Mouse (Mus musculus) kidney, postnatal 0 days (tissue): Measurements from ENCODE around the gene Cyb561d1. TPM values are rescaled to one million over a fixed set of nuclear protein-coding genes. Genes with fewer than 3 reads are reported as not detected.

ENCODE experiments used
- ATAC-seq: fragments of 200-750 bp; cut with Nextera tagmentation; replicated peaks from 2 replicates; pipeline ENCODE4 v1.8.0; 2017; ENCODE audit warnings: low read depth, moderate number of reproducible peaks, moderate TSS enrichment, moderate library complexity; ENCODE audit not compliant: low FRiP score
- DNase-seq: peaks from one replicate; pipeline ENCODE4 v3.0.0-alpha.2; 2016; ENCODE audit warnings: low spot score
- H3K27ac ChIP-seq: fragments of 300-500 bp; sonication (generic); 2 replicates; pipeline ENCODE4 v1.5.1; 2014; ENCODE audit warnings: mild to moderate bottlenecking
- H3K27me3 ChIP-seq: fragments of 300-500 bp; sonication (generic); 2 replicates; pipeline ENCODE4 v1.6.1; 2014; ENCODE audit warnings: low read length, mixed read lengths; ENCODE audit not compliant: insufficient read depth
- H3K36me3 ChIP-seq: fragments of 300-500 bp; sonication (generic); 2 replicates; pipeline ENCODE4 v1.6.1; 2014; ENCODE audit warnings: low read length, mixed read lengths; ENCODE audit not compliant: insufficient read depth
- H3K4me1 ChIP-seq: fragments of 300-500 bp; sonication (generic); replicated peaks from 2 replicates; pipeline ENCODE4 v1.6.1; 2014; ENCODE audit warnings: antibody characterized with exemption, low read length, mixed read lengths; ENCODE audit not compliant: insufficient read depth
- H3K4me2 ChIP-seq: fragments of 300-500 bp; sonication (generic); 2 replicates; pipeline ENCODE4 v1.6.1; 2014; ENCODE audit warnings: mild to moderate bottlenecking, low read length, moderate library complexity, mixed read lengths
- H3K4me3 ChIP-seq: fragments of 300-500 bp; sonication (generic); replicated peaks from 2 replicates; pipeline ENCODE4 v1.5.1; 2014; ENCODE audit warnings: low read depth, low read length
- H3K9ac ChIP-seq: fragments of 300-500 bp; sonication (generic); 2 replicates; pipeline ENCODE4 v1.6.1; 2014; ENCODE audit warnings: low read depth, low read length
- H3K9me3 ChIP-seq: fragments of 300-500 bp; sonication (generic); replicated peaks from 2 replicates; pipeline ENCODE4 v1.6.1; 2016; ENCODE audit warnings: low read length, inconsistent platforms, mixed read lengths
- CTCF ChIP-seq: IDR thresholded peaks from 2 replicates; pipeline ENCODE4 v1.5.1; 2016; ENCODE audit warnings: antibody characterized with exemption, low read depth, mild to moderate bottlenecking, moderate library complexity
- WGBS: fragments of 180-500 bp; shearing (Covaris S2); extraction: QIAGEN DNeasy Blood & Tissue Kit; methylation state at CpG from one replicate; pipeline ENCODE4 v1.1.7; 2014; 5-methylcytosine and 5-hydroxymethylcytosine counted together
- polyA plus RNA-seq: library from polyadenylated mRNA; unstranded; fragments of >200 nt; fragmentation: Nextera tagmentation; extraction: Ambion mirVana; gene quantifications from 2 replicates; pipeline ENCODE4 v1.2.1, GENCODE M21; 2015

The Cyb561d1 gene
- polyA plus RNA-seq, 1 experiment from 2014 or later = 3.4 TPM

GRCm38 (mm10) chr3:108186098-108187047, 14.6 kb downstream of the Cyb561d1 start, which contains the start of gene Amigo1:
Gene Amigo1, plus strand, starts transcription at chr3:108186335.
- H3K27ac ChIP-seq = no peak within 1 kb of the TSS
- no peak for TF ChIP-seq CTCF
- H3K4me2 ChIP-seq = peak within 1 kb of the TSS; percentile 98
- peak within 1 kb of the TSS; percentile 71 for H3K9ac ChIP-seq
- peaks cover 8% of the 10 kb centered on the region for H3K4me1 ChIP-seq
- peak; percentile 47 for DNase-seq
- no peaks in the 10 kb centered on the region for H3K9me3 ChIP-seq
- peak; percentile 80 for ATAC-seq
- H3K27me3 ChIP-seq = no peaks in the 10 kb centered on the region
- no peaks in the 10 kb centered on the region for H3K36me3 ChIP-seq
- H3K4me3 ChIP-seq = peak within 1 kb of the TSS; percentile 68
- WGBS = 2% methylated on average over 74 of the region's 100 CpGs

- H3K4me1 ChIP-seq = peaks cover 8% of the 10 kb centered on the region
- H3K27me3 ChIP-seq = no peaks in the 10 kb centered on the region
- DNase-seq = no peak
- no peak overlapping the region for H3K27ac ChIP-seq
- TF ChIP-seq CTCF = no peak
- no peak for ATAC-seq
- no peaks in the 10 kb centered on the region for H3K36me3 ChIP-seq
- H3K4me2 ChIP-seq = peak overlapping the region; percentile 98
- 2% methylated on average over 16 of the region's 16 CpGs for WGBS
- no peaks in the 10 kb centered on the region for H3K9me3 ChIP-seq
- H3K9ac ChIP-seq = peak overlapping the region; percentile 71; the same call in 1 of the 2 replicates
- H3K4me3 ChIP-seq = peak overlapping the region; percentile 68
Observed at GRCm38 (mm10) chr3:108185460-108186097, 15.4 kb downstream of the Cyb561d1 start.

- no peaks in the 10 kb centered on the region for H3K36me3 ChIP-seq
- ATAC-seq = no peak
- no peak overlapping the region for H3K4me3 ChIP-seq
- no peak overlapping the region for H3K27ac ChIP-seq
- H3K4me1 ChIP-seq = peaks cover 8% of the 10 kb centered on the region
- H3K27me3 ChIP-seq = no peaks in the 10 kb centered on the region
- H3K9me3 ChIP-seq = no peaks in the 10 kb centered on the region
- no peak overlapping the region for H3K9ac ChIP-seq
- 60% methylated on average over 3 of the region's 3 CpGs for WGBS
- no peak for TF ChIP-seq CTCF
- no peak for DNase-seq
- H3K4me2 ChIP-seq = no peak overlapping the region
Observed at GRCm38 (mm10) chr3:108184742-108185141, 16.3 kb downstream of the Cyb561d1 start.

GRCm38 (mm10) chr3:108180514-108180913, 20.5 kb downstream of the Cyb561d1 start:
- H3K36me3 ChIP-seq = no peaks in the 10 kb centered on the region
- no peak for TF ChIP-seq CTCF
- H3K9me3 ChIP-seq = no peaks in the 10 kb centered on the region
- no peaks in the 10 kb centered on the region for H3K4me1 ChIP-seq
- no peak overlapping the region for H3K27ac ChIP-seq
- H3K4me3 ChIP-seq = no peak overlapping the region
- no peak overlapping the region for H3K9ac ChIP-seq
- ATAC-seq = no peak
- no peak overlapping the region for H3K4me2 ChIP-seq
- WGBS = 42% methylated on average over 2 of the region's 2 CpGs
- DNase-seq = no peak
- no peaks in the 10 kb centered on the region for H3K27me3 ChIP-seq

GRCm38 (mm10) chr3:108178756-108179715, 22.0 kb downstream of the Cyb561d1 start:
- Histone ChIP-seq H3K4me2 (no peak overlapping the region), H3K36me3 (no peaks in the 10 kb centered on the region), H3K9ac (no peak overlapping the region), H3K4me3 (no peak overlapping the region), H3K27me3 (no peaks in the 10 kb centered on the region), H3K9me3 (no peaks in the 10 kb centered on the region), H3K27ac (no peak overlapping the region), H3K4me1 (0 out of 2 replicates have a peak, but pooled peaks cover 3% of the 10 kb centered on the region)
- DNase-seq (peak; percentile 56), ATAC-seq (no peak)
- 62% methylated on average over 7 of the region's 7 CpGs for WGBS
- no peak for TF ChIP-seq CTCF
